Mouse (Mus musculus) common myeloid progenitor, adult 5-6 weeks (primary cell): Measurements from ENCODE around the gene Mgarp. TPM values are rescaled to one million over a fixed set of nuclear protein-coding genes. Genes with fewer than 3 reads are reported as not detected.
"Not testable (repeated sequence)": the region's sequence is repeated elsewhere in the genome, so short reads cannot be mapped to it uniquely, and the experiment has no call there.

Experiments used
- ATAC-seq: replicated peaks from 2 replicates; pipeline ENCODE4 v1.8.0; 2016; ENCODE audit warnings: low read depth, mild to moderate bottlenecking, moderate TSS enrichment, inconsistent platforms; ENCODE audit not compliant: poor library complexity, severe bottlenecking
- total RNA-seq: library from RNA; stranded (forward); fragments of 200-1000, 187-1606 nt; gene quantifications from 2 replicates; pipeline ENCODE4 v1.2.3, GENCODE M21; 2017

The Mgarp gene
- total RNA-seq, 1 experiment from 2014 or later = not detected

- ATAC-seq = no peak
Observed at GRCm38 (mm10) chr3:51373544-51373943, 23.0 kb downstream of the Mgarp start.

GRCm38 (mm10) chr3:51372883-51373282 is 23.7 kb downstream of the Mgarp start:
- ATAC-seq = no peak

GRCm38 (mm10) chr3:51371826-51372225 is 24.7 kb downstream of the Mgarp start:
- no peak for ATAC-seq

- no peak for ATAC-seq
Observed at GRCm38 (mm10) chr3:51368011-51368410, 28.5 kb downstream of the Mgarp start.

- ATAC-seq = no peak
Observed at GRCm38 (mm10) chr3:51366926-51367325, 29.6 kb downstream of the Mgarp start.

GRCm38 (mm10) chr3:51365517-51365882 is 31.0 kb downstream of the Mgarp start:
- ATAC-seq = no peak; the same call in 1 of the 2 replicates

- peak; percentile 91 for ATAC-seq
Observed at GRCm38 (mm10) chr3:51364703-51365516, 31.6 kb downstream of the Mgarp start.

GRCm38 (mm10) chr3:51361066-51361465 is 35.5 kb downstream of the Mgarp start:
- no peak for ATAC-seq

- ATAC-seq = no peak
Observed at GRCm38 (mm10) chr3:51359558-51360307, 36.8 kb downstream of the Mgarp start.

- ATAC-seq = peak; percentile 71
Observed at GRCm38 (mm10) chr3:51358660-51359557, 37.6 kb downstream of the Mgarp start.

- ATAC-seq = peak; percentile 40
Observed at GRCm38 (mm10) chr3:51358181-51358580, 38.4 kb downstream of the Mgarp start.

GRCm38 (mm10) chr3:51357624-51358023 is 38.9 kb downstream of the Mgarp start:
- ATAC-seq = no peak

GRCm38 (mm10) chr3:51357078-51357477 is 39.5 kb downstream of the Mgarp start:
- ATAC-seq = no peak

- not testable (repeated sequence) for ATAC-seq
Observed at GRCm38 (mm10) chr3:51354956-51355355, 41.6 kb downstream of the Mgarp start.

GRCm38 (mm10) chr3:51354034-51354427 is 42.5 kb downstream of the Mgarp start:
- no peak for ATAC-seq

GRCm38 (mm10) chr3:51353325-51354033 is 43.1 kb downstream of the Mgarp start:
- ATAC-seq = peak; percentile 76

GRCm38 (mm10) chr3:51350806-51351205 is 45.7 kb downstream of the Mgarp start:
- no peak for ATAC-seq

GRCm38 (mm10) chr3:51348646-51349238 is 47.8 kb downstream of the Mgarp start:
- ATAC-seq = peak; percentile 84

- not testable (repeated sequence) for ATAC-seq
Observed at GRCm38 (mm10) chr3:51345017-51345416, 51.5 kb downstream of the Mgarp start.
